Mouse (Mus musculus) heart, postnatal 0 days (tissue): ENCODE results near the gene 1700001C19Rik. TPM values are rescaled to one million over a fixed set of nuclear protein-coding genes. Genes with fewer than 3 reads are reported as not detected.
A peak's percentile ranks its signal among the peaks of the same experiment; 100 is the strongest.

ENCODE experiments used
- ATAC-seq: fragments of 200-750 bp; cut with Nextera tagmentation; 2 replicates; pipeline ENCODE4 v1.8.0; 2017; ENCODE audit warnings: low read depth, moderate number of reproducible peaks, moderate library complexity; ENCODE audit not compliant: insufficient read depth
- DNase-seq: peaks from one replicate; pipeline ENCODE4 v3.0.0-alpha.2; 2016; ENCODE audit warnings: low spot score
- H3K27ac ChIP-seq: fragments of 300-500 bp; sonication (generic); 2 replicates; pipeline ENCODE4 v1.5.1; 2014; ENCODE audit warnings: low read depth, mild to moderate bottlenecking
- H3K27me3 ChIP-seq: fragments of 300-500 bp; sonication (generic); 2 replicates; pipeline ENCODE4 v1.6.1; 2014; ENCODE audit warnings: low read length, mixed read lengths; ENCODE audit not compliant: control insufficient read depth, insufficient read depth
- H3K36me3 ChIP-seq: fragments of 300-500 bp; sonication (generic); replicated peaks from 2 replicates; pipeline ENCODE4 v1.6.1; 2014; ENCODE audit warnings: low read length, mixed read lengths; ENCODE audit not compliant: control insufficient read depth, insufficient read depth
- H3K4me1 ChIP-seq: fragments of 300-500 bp; sonication (generic); 2 replicates; pipeline ENCODE4 v1.6.1; 2014; ENCODE audit warnings: antibody characterized with exemption; ENCODE audit not compliant: control insufficient read depth, insufficient read depth
- H3K4me2 ChIP-seq: fragments of 300-500 bp; sonication (generic); 2 replicates; pipeline ENCODE4 v1.6.1; 2014; ENCODE audit warnings: low read depth, mild to moderate bottlenecking, low read length, moderate library complexity
- H3K4me3 ChIP-seq: fragments of 300-500 bp; sonication (generic); 2 replicates; pipeline ENCODE4 v1.5.1; 2014; ENCODE audit warnings: low read depth, low read length
- H3K9ac ChIP-seq: fragments of 300-500 bp; sonication (generic); replicated peaks from 2 replicates; pipeline ENCODE4 v1.6.1; 2014; ENCODE audit warnings: low read depth, low read length, mixed read lengths
- H3K9me3 ChIP-seq: fragments of 300-500 bp; sonication (generic); replicated peaks from 2 replicates; pipeline ENCODE4 v1.6.1; 2016; ENCODE audit warnings: low read length; ENCODE audit not compliant: control insufficient read depth
- CTCF ChIP-seq: IDR thresholded peaks from 2 replicates; pipeline ENCODE4 v1.5.1; 2016; ENCODE audit warnings: antibody characterized with exemption, control low read depth, low read depth
- EP300 ChIP-seq: IDR thresholded peaks from 2 replicates; pipeline ENCODE4 v1.6.1; 2016; ENCODE audit warnings: antibody characterized with exemption, low read depth
- WGBS: fragments of 180-500 bp; shearing (Covaris S2); extraction: QIAGEN DNeasy Blood & Tissue Kit; methylation state at CpG from one replicate; pipeline ENCODE4 v1.1.7; 2014; 5-methylcytosine and 5-hydroxymethylcytosine counted together
- polyA plus RNA-seq: library from polyadenylated mRNA; unstranded; fragments of >200 nt; fragmentation: Nextera tagmentation; extraction: Ambion mirVana; gene quantifications from 2 replicates; pipeline ENCODE4 v1.2.1, GENCODE M21; 2015
- total RNA-seq: library from RNA; depleted of rRNA; stranded (reverse); fragments of >200 nt; gene quantifications from 2 replicates; pipeline ENCODE4 v1.2.3, GENCODE M21; 2014; ENCODE audit warnings: low replicate concordance

Gene 1700001C19Rik
- total and polyA plus RNA-seq, 2 experiments from 2014 or later, result 1.4 to 3.4 TPM

DNA sequence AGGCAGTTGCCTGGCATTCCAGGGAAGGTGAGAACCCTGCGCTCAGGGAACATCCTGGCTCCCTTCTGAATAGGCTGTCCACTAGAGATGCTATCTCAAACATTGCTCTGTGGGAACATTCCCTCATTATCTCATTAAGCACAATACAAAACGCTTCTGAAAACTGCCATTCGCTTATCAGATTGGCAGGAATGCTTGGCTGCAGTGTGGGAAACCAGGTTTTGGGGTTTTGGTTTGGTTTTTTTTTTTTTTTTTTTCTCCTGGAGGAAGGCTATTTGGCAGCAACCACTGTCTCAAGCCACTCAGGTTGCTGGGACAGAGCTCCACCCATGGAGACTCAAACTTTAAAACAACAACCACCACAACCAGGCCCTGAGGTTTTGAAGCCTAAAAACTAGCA, 42.7 kb upstream of the 1700001C19Rik start:
- ATAC-seq, result no peak
- peak overlapping the region; percentile 43 for H3K27ac ChIP-seq
- 27% methylated on average over 3 of the region's 3 CpGs for WGBS

DNA sequence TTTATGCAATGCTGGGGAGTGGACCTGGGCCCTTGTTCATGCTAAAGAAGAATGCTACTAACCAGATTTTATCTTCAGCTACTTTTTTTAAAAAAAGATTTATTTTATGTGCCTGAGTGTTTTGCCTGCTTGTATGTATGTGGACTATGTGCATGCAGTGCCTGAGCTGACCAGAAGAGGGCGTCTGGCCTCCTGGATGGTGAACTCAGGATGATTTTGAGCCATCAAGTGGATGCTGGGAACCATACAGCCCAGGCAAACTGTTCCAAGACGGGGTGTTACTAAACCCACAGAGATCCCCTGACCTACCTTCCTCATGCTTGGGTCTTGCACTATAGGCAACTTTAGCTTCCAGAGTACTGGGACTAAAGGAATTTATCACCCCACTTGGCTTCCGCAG, 38.5 kb upstream of the 1700001C19Rik start:
- H3K36me3 ChIP-seq, result no peaks in the 10 kb centered on the region
- TF ChIP-seq EP300 (no peak), CTCF (peak; percentile 31; the same call in 1 of the 2 replicates)
- no peak for ATAC-seq

More for the DNA sequence above, 42.7 kb upstream of the 1700001C19Rik start:
- DNase-seq, result no peak
- H3K27me3 ChIP-seq, result no peaks in the 10 kb centered on the region
- no peaks in the 10 kb centered on the region for H3K36me3 ChIP-seq
- no peak overlapping the region for H3K4me2 ChIP-seq
- H3K4me3 ChIP-seq, result no peak overlapping the region
- 0 out of 2 replicates have a peak, but pooled peaks cover 4% of the 10 kb centered on the region for H3K4me1 ChIP-seq
- no peak for TF ChIP-seq EP300
- no peak for TF ChIP-seq CTCF
- H3K9me3 ChIP-seq, result no peaks in the 10 kb centered on the region
- H3K9ac ChIP-seq, result no peak overlapping the region

DNA sequence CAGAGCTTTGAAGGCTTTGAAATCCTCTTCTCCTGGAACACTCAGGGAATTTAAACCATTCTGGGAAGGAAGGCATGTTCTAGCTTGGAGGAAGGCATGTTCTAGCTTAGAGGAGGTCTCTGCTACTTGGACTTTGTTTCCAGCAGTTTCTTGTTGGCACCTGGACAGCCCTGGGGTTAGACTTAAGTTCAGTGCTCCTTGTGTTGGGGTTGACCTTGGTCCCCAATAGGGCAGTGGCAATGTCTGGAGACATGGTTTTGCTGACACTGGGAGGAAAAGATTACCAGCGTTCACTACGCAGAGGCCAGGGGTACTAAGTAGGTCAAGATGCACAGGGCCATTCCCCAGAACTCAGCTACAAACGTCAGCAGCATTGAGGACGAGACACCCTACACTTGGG, 38.0 kb upstream of the 1700001C19Rik start:
- no peak overlapping the region for H3K27ac ChIP-seq
- no peak for TF ChIP-seq CTCF
- TF ChIP-seq EP300, result no peak
- 81% methylated on average over 4 of the region's 4 CpGs for WGBS
- no peaks in the 10 kb centered on the region for H3K9me3 ChIP-seq
- H3K4me3 ChIP-seq, result no peak overlapping the region
- no peak for ATAC-seq
- no peak overlapping the region for H3K4me2 ChIP-seq
- H3K27me3 ChIP-seq, result no peaks in the 10 kb centered on the region
- no peak for DNase-seq
- H3K4me1 ChIP-seq, result no peaks in the 10 kb centered on the region
- H3K36me3 ChIP-seq, result no peaks in the 10 kb centered on the region
- H3K9ac ChIP-seq, result no peak overlapping the region

More for the DNA sequence above, 38.5 kb upstream of the 1700001C19Rik start:
- no peak overlapping the region for H3K27ac ChIP-seq
- WGBS, result 67% methylated on average over 3 of the region's 3 CpGs
- no peak overlapping the region for H3K9ac ChIP-seq
- H3K4me3 ChIP-seq, result no peak overlapping the region
- no peaks in the 10 kb centered on the region for H3K27me3 ChIP-seq
- DNase-seq, result no peak
- H3K4me1 ChIP-seq, result no peaks in the 10 kb centered on the region
- no peak overlapping the region for H3K4me2 ChIP-seq
- H3K9me3 ChIP-seq, result no peaks in the 10 kb centered on the region

DNA sequence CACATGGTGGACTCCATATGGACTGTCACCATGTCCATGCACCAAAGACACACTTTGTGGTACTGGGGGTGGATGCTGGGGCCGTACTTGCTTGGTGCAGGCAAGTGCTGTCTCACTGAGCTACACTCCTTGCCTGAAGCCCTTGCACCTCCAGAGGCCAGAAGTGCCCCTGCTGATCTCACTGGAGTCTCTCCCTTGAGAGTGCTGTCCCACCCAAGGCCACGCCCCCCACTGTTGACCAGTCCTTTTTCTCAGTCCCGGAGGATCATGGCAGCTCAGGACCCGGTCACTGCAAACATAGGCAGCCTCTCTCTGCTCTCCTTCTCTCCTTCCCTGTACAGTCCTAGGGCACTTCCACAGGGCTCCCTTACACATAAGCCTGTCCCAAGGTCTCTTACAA, 37.1 kb upstream of the 1700001C19Rik start:
- no peak for DNase-seq
- Histone ChIP-seq H3K9me3 (no peaks in the 10 kb centered on the region), H3K4me1 (no peaks in the 10 kb centered on the region), H3K4me3 (no peak overlapping the region), H3K4me2 (no peak overlapping the region), H3K27ac (no peak overlapping the region), H3K27me3 (no peaks in the 10 kb centered on the region), H3K36me3 (no peaks in the 10 kb centered on the region), H3K9ac (no peak overlapping the region)
- 81% methylated on average over 4 of the region's 4 CpGs for WGBS
- ATAC-seq, result no peak
- TF ChIP-seq CTCF (no peak), EP300 (no peak)

DNA sequence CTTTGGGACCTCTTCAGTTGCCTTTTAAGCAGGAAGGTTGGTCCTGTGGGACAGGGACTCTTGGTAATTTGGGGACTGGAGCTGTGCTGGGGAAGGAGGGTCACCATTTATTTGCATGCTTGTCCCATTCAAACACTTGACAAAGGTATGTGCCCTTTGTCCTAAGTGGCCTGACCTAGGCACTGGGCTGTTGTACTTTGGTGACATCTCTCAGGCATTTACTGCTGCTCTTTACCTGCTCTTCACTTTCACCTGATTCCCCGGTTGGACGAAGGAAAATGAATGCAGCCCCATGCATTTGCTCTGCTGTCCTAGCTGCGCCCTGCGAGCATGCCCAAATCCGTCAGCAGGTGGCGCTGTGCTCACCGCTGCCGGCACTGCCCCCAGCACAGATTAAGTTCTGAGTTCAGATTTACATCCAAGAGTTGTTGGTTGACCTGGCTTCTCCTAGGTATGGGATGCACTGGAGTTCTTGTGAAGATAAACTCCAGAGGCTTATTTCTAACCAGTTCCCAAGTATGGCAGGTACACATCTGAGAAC, 36.3 kb upstream of the 1700001C19Rik start:
- no peaks in the 10 kb centered on the region for H3K27me3 ChIP-seq
- 18% methylated on average over 8 of the region's 8 CpGs for WGBS
- H3K9ac ChIP-seq, result no peak overlapping the region
- no peak for ATAC-seq
- H3K4me3 ChIP-seq, result no peak overlapping the region
- DNase-seq, result no peak
- peak; percentile 69 for TF ChIP-seq CTCF
- no peak for TF ChIP-seq EP300
- no peaks in the 10 kb centered on the region for H3K36me3 ChIP-seq
- no peak overlapping the region for H3K27ac ChIP-seq
- H3K9me3 ChIP-seq, result no peaks in the 10 kb centered on the region
- no peaks in the 10 kb centered on the region for H3K4me1 ChIP-seq
- H3K4me2 ChIP-seq, result no peak overlapping the region
